Mouse (Mus musculus): ENCODE measurements around the gene Vmn2r13.
"Not testable (repeated sequence)": the region's sequence is repeated elsewhere in the genome, so short reads cannot be mapped to it uniquely, and the experiment has no call there.

Gene Vmn2r13

DNA sequence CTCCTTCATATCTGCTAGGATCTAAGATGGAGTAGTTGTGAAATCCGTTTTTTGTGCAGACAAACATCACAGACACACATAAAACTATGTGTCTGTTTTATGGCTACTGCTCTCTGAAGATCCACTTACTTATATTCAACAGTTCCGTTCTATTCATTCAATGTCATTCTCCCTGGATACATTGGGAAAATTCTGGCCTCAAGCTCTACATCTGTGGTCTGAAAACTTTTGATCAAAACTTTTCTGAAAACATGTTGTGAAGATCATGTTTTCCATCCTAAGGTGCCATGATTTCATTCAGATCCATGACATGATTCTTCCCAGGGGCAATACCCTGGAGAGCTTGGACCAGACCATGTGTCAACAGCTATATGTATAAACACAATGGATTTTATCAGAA is at the start of gene Vmn2r13:
Gene Vmn2r13 (minus strand): TSS at position 101 of the 400 bp plus-strand sequence.
- not testable (repeated sequence) for DNase-seq (ENCODE audit: low read depth, low spot score)

DNA sequence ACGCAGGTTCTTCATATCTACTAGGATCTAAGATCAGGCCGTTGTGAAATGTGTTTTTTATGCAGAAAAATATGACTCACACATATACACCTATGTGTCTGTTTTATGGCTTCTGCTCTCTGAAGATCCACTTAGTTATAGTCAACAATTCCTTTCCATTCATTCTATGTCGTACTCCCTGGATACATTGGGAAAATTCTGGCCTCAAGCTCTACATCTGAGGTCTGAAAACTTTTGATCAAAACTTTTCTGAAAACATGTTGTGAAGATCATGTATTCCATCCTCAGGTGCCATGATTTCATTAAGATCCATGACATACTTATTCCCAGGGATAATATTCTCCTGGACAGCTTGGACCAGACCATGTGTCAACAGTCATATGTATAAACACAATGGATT is 32.6 kb upstream of the Vmn2r13 start, which contains the start of gene Vmn2r14:
Gene Vmn2r14 (minus strand): TSS at position 101 of the 400 bp plus-strand sequence.
- no peak for DNase-seq (ENCODE audit: low read depth, low spot score)

DNA sequence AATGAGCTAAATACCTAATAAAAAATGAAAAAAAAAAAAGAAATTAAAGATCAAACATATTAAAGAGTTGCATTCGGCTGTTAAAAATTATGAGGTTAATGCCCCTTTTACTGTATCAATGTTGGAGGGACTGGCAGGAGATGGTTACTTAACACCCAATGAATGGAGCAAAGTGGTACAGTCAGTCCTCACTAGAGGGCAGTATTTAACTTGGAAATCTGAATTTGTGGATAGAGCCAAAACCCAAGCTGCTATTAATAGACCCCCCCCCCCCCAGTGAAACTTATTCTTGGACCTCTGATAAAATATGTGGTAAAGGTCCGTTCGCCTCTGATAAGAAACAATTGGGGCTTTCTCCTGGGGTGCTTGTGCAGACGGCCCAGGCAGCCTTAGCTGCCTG is 25.1 kb downstream of the Vmn2r13 start:
- not testable (repeated sequence) for DNase-seq (ENCODE audit: low read depth, low spot score)

DNA sequence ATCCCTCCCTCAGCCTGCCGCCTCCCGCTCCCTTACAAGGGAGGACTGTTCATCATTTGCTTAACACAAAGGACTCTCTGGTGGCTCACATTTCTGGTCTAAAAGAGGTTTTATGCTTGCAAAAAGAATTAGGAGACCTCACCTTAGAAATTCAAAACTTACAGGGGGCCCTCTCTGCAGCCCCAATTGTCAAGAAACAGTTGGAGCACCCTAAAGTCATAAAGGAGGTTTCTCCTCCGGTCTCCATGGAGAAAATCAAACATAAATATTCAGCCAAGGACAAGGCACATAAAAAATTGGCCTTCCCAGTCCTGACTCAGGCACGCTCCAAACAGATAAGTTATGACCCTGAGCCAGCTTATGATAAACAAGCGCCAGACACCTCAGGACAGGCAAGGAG is 31.9 kb downstream of the Vmn2r13 start:
- DNase-seq (ENCODE audit: low read depth, low spot score) = no peak

DNA sequence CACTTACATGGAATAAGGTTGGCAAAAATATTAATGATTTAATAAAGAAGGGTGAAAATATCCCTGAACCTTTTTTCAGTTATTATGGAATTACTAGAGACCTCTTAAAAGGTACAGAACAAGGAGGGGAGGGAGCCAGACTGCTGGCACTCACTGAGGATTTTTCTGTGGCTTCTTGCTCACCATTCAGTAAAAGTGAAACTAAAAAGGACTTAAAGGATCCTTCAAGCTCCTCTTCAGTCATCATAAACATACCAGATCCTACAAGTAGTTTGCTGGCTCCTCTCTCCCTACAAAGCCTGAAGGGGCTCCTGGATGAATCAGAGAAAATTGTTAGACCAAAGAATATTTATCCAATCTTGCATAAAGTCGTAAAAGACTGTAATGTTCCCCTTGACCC is 32.4 kb downstream of the Vmn2r13 start:
- not testable (repeated sequence) for DNase-seq (ENCODE audit: low read depth, low spot score)

DNA sequence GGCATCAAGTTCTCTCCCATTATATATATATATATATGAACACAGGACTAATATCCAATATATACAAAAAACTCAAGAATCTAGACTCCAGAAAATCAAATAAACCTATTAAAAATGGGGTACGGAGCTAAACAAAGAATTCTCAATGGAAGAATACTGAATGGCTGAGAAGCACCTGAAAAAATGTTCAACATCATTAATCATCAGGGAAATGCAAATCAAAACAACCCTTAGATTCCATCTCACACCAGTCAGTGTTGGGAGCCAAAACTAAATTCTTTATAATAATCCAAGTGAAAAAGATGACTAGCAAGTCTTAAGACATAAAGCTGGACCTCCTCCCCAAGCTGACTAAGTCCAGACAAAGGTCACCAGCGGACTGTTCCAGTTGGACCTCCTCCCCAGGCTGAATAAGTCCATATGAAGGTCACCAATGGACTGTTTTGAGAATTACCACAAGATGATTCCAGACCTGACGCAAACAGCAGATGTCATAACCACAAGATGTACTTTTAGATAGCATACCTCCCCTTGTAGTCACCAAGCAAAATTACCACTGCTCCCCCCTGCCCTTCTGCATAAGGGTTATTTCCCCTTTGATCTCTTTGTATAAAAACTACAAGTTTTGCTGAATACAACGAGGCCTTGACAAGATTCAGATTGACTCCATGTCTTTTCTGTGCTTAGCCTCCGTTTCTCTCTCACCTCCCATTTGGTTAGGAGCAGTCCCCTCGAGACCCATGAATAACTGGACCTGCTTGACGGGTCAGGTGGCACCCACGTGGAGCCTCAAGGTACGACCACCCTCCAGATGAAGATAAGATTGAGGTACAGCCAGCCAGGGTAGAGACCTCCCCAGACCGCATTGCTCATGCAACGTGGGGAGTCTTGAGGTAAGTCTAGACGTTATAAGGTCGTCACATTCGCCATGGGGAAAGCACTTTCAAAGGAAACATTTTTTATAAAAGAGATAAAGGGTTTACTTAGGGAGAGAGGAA is 33.2 kb downstream of the Vmn2r13 start:
- not testable (repeated sequence) for DNase-seq (ENCODE audit: low read depth, low spot score)

DNA sequence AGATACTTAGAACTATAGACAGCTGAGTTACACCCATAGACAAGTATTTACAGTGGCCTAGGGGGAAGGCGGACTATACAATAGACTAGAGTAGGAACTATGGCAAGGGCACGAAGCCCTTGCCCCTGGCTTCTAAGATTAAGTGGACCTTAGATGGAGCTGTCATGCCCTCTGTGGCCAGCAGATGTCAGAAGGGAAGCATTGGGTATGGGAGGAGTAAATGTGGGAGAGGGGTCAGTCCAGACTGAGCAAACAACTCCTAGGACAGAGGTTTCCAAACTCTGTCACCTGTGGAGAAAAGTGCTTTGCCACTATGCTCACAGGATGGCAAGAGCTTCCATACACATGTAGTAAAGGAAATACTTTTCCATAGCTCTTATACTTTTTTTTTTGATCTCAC is 52.5 kb downstream of the Vmn2r13 start:
- DNase-seq (ENCODE audit: low read depth, low spot score) = no peak

DNA sequence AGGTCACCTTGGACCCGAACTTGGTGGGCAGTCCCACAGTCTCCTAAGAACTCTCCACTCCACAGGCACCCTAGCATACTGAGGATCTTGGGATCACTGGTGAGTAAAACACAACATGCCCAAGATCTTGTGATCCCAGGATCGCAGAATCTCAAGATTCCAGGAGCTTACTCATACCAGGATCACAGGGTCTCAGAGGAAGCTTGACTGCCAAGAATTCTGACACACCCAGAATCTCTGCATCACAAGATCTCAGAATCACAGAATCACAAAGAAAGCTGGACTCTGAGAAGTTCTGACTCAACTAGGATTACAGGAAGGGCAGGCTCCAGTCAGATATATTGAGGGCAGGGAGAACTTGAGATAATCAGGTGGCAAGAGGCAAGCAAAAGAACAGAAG is 55.3 kb downstream of the Vmn2r13 start:
- DNase-seq (ENCODE audit: low read depth, low spot score) = no peak
